Mouse (Mus musculus) brain, embryonic 14.5 days (tissue): ENCODE measurements around the gene Lgals2.

Source experiments
- CTCF ChIP-seq: fragments of 200-500 bp; IDR thresholded peaks from 2 replicates; pipeline ENCODE4 v1.5.1; 2012; ENCODE audit warnings: inconsistent platforms, mild to moderate bottlenecking, moderate library complexity, borderline replicate concordance; ENCODE audit not compliant: insufficient read depth, insufficient read length; ENCODE audit errors: extremely low read depth
- POLR2A ChIP-seq: fragments of 200-500 bp; IDR thresholded peaks from 2 replicates; pipeline ENCODE4 v1.6.1; 2012; ENCODE audit warnings: mild to moderate bottlenecking, inconsistent platforms, borderline replicate concordance; ENCODE audit not compliant: poor library complexity, insufficient read depth, insufficient read length, severe bottlenecking; ENCODE audit errors: extremely low read depth

- TF ChIP-seq POLR2A = no peak
- no peak for TF ChIP-seq CTCF
Measured at GRCm38 (mm10) chr15:78894726-78895125, 39.4 kb upstream of the Lgals2 start.
